Mouse (Mus musculus): ENCODE data around the gene Lilra5.
"Not testable (repeated sequence)": the region's sequence is repeated elsewhere in the genome, so short reads cannot be mapped to it uniquely, and the experiment has no call there.

DNA sequence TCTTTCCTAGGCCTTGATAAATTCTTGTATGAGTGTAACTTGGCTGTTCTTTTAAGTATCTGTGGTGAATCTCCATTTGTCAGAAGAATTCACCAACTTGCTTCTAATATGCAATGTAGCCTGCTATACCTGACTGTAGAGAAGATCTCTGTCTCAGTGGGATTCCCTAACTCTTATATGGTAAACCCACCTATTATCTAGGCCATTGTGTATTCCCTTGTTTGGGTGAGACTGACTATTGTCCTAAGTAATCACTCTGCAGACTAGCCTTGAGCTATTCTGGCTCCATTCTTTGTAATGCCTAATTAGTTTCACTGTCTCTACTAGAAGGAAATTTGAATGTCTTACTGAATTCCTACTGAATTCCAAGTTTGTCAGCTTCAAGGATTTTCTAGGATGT, 24.1 kb upstream of the Lilra5 start:
- not testable (repeated sequence) for TF ChIP-seq CTCF (IDR thresholded peaks at IDR 0.05; ENCODE audit: control insufficient read depth, insufficient read depth, insufficient replicate concordance, low read depth, low read length); POLR2A (IDR thresholded peaks at IDR 0.05; ENCODE audit: control insufficient read depth, low read depth, low read length)

All from testis, adult 2 months (tissue).